Mouse (Mus musculus): Measurements from ENCODE around the gene Cpsf7.

DNA sequence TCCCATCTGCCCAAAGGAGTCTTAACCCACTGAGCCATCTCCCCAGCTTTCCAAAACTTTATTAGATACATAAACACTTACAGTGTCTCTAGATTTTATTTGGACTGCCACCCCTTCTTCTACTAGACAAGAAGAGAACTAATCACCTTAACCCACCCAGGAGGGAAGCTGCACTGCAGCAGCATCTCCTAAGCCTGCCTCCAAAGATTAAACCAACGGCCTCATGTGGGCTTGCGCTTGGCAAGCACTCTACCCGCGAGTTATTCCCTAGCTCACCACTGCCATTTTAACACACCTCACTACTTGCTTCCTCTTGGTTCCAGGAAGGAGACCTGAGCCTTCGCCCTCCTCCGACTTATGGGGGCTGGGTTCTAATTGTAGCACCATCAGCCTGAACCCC, 39.2 kb downstream of the Cpsf7 start:
- TF ChIP-seq POLR2A (IDR thresholded peaks at IDR 0.05; ENCODE audit: low read depth, low read length), result no peak
- TF ChIP-seq CTCF (IDR thresholded peaks at IDR 0.05; ENCODE audit: borderline replicate concordance, insufficient read depth, low read length), result no peak
